Mouse (Mus musculus) E14TG2a.4 (cell line): Measurements from ENCODE around the gene Myrfl.

Experiments used
- CTCF ChIP-seq: conservative IDR thresholded peaks from 2 replicates; pipeline ENCODE4 v1.5.1; 2014; ENCODE audit warnings: low read length
- NANOG ChIP-seq: IDR thresholded peaks from 2 replicates; pipeline ENCODE4 v1.6.1; 2014; ENCODE audit warnings: borderline replicate concordance, low read length, mixed read lengths

DNA sequence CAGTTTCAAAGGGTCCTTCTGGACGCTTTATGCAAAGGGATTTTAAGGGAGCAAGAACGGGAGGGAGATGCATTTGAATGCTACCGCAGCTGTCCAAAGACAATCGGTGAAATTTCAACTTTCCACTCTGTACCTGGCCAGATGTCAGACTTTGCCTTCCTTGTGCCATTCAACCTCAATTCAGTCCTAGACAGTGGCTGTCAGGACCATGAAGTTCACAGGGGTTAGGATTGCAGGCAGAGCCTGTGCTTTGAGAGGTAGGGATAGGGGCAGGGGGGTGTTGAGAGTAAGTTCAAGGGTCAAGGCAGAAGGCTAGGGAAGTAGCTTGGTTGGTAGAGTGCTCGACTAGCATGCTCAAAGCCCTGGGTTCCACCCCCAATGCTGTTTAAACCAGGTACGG is 25.9 kb downstream of the Myrfl start:
- TF ChIP-seq CTCF (no peak), NANOG (no peak)
